Mouse (Mus musculus): ENCODE measurements around the gene Selenom. TPM values are rescaled to one million over a fixed set of nuclear protein-coding genes. Genes with fewer than 3 reads are reported as not detected.

Selenom gene
- total RNA-seq, 2 experiments from 2014 or later = 9.6 to 14.6 TPM

GRCm38 (mm10) chr11:3547969-3548368 lies 33.5 kb downstream of the Selenom start:
- DNase-seq (ENCODE audit: low spot score) = no peak

GRCm38 (mm10) chr11:3548564-3549295 lies 34.2 kb downstream of the Selenom start:
- no peak for DNase-seq (ENCODE audit: low spot score)

GRCm38 (mm10) chr11:3549791-3550190 lies 35.3 kb downstream of the Selenom start:
- DNase-seq (ENCODE audit: low spot score) = no peak

DNA sequence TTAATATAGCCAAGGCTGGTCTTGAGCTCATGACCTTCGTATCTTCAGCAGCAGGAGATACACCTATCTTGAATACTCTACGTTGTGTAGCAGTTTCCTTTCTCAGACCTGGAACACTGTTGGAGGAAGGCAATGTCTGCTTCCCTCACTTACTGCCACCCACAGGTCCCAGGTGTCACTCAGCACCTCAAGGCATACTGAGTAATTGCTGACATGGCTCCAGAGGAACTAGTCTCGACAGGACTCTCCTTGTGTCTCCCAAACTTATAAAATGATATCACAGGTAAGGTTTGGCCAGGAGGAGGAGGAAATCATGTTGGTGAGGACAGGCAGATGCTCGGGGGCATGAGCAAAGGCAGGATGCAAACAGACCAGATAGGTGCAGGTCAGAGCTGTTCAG lies 40.5 kb downstream of the Selenom start:
- no peak for DNase-seq (ENCODE audit: low spot score)

DNA sequence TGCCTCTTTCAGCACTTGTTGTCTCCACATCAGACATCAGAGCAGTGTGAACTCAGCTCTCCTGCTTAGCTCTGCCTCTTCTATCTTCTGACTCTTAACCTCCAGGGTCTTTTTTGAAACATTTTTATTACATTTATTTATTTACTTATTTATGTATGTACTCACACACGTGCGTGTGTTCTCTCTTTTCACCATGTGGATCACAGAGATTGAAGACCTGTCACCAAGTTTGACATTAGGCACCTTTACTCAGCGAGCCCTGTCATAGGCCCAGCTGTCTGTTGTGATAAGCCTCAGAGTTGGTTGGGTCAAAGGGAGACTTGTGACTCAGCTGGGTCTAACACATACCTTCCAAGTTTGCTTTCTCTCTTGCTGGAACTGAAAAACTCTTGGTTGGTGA lies 43.4 kb downstream of the Selenom start:
- no peak for DNase-seq (ENCODE audit: low spot score)

- DNase-seq (ENCODE audit: low spot score) = no peak
Measured at GRCm38 (mm10) chr11:3560202-3560601, 45.7 kb downstream of the Selenom start.

GRCm38 (mm10) chr11:3563853-3564252 lies 49.4 kb downstream of the Selenom start:
- DNase-seq (ENCODE audit: low spot score) = no peak

DNA sequence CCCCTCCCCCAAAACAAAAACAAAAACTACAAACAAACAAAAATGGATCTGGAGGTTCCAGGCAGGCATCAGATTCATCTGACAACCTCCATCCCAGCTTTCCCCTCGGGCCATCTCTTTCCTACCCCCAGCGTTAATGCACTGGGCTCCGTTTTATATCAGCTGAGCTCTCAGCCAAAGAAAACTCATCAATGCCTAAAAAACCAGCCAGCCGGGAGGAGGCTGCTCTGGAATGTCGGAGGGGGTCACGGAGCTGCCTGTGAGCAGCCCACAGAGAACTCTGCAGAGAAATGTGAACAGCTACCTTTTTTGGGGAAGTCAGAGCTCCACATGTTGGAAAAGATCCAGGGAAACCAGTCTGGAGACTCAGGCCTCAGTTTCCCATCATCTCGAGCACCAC lies 50.0 kb downstream of the Selenom start:
- no peak for DNase-seq (ENCODE audit: low spot score)

GRCm38 (mm10) chr11:3566018-3566417 lies 51.5 kb downstream of the Selenom start:
- DNase-seq (ENCODE audit: low spot score) = no peak

Other genes with a start within 250 kb of the Selenom start
- gene Drg1, start 248.3 kb upstream of the Selenom start, total RNA-seq (2021) = 10 to 100 TPM; 44.5 to 45.0 TPM
- gene Patz1, start 225.8 kb upstream of the Selenom start, total RNA-seq (2021) = 10 to 100 TPM; 11.3 to 12.7 TPM
- 10 to 100 TPM; 27.2 to 30.8 TPM for gene Pik3ip1, start 184.3 kb upstream of the Selenom start, total RNA-seq (2021)
- 10 to 100 TPM; 10.4 to 12.1 TPM for gene Limk2, start 105.5 kb upstream of the Selenom start, total RNA-seq (2021)
- gene Rnf185, start 62.3 kb upstream of the Selenom start, total RNA-seq (2021) = 10 to 100 TPM; 14.4 to 19.0 TPM
- gene Pla2g3, start 26.4 kb upstream of the Selenom start, total RNA-seq (2021) = not detected
- gene Inpp5j, start 9.9 kb upstream of the Selenom start, total RNA-seq (2021) = 1 to 10 TPM; 2.4 to 2.9 TPM
- 10 to 100 TPM; 79.9 to 89.7 TPM for gene Smtn, start 25.9 kb downstream of the Selenom start, total RNA-seq (2021)
- gene Morc2a, start 134.5 kb downstream of the Selenom start, total RNA-seq (2021) = 10 to 100 TPM; 17.2 to 17.7 TPM

All from gastrocnemius, adult 18-20 months (tissue).